Mouse (Mus musculus) 3T3-L1 (cell line): ENCODE results near the gene Ppfibp1.

Experiments
- DNase-seq: peaks from one replicate; pipeline ENCODE4 v3.0.0-alpha.2; 2015; ENCODE audit warnings: low read depth, low spot score

Ppfibp1 gene

DNA sequence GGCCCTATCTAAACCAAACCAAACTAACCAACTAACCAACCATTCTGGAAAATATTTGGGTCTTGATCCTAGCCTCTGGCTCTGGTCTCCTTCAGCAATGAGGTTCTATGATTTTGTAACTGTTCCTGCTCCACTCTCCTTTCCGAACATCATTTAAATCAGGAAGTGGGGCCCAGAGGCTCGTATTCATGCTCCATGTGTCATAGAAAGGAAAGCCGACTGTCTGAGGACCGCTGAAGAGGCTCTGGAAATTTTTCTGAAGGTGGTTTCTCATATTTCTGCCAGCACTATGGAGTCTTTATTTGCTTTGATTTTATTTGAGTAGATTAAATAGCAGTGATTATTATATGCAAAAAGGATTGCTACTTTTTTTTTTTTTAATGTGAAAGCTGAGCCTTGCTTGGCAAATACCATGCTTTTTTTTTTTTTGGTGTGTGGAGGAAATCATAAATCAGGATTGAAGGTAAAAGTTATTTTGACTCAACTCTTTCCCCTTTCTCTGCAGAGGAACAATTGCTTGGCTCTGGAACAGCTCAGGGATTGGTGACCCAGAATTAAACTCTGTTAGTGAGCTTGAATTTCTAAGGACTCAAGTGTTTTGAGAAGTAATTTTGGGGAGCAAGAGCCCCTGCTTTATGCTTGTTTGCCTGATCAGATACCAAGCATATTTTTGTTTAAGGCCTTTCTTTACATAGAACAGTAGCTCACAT lies 25.4 kb downstream of the Ppfibp1 start:
- peak; percentile 60 for DNase-seq

GRCm38 (mm10) chr6:146915808-146916207 lies 27.5 kb downstream of the Ppfibp1 start:
- DNase-seq = no peak

DNA sequence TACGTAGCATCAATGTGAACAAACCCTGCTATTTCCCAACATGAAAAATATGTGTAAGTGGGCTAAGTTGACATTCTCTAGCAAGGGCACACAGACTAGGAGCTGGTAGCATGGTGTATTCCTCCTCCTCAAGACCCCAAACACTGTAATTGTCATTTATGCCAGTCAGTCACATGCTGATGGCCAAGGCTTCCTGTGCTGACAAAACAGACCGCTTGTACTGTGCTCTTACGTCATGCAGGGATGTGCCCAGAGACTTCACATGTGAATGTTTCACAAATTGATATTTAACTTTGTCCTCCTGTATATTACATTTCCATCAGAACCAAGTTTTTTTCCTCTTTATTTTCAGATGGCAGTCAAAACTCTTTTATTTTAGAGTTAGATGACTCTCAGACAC lies 29.1 kb downstream of the Ppfibp1 start:
- no peak for DNase-seq

GRCm38 (mm10) chr6:146918341-146918740 lies 30.1 kb downstream of the Ppfibp1 start:
- DNase-seq = no peak

DNA sequence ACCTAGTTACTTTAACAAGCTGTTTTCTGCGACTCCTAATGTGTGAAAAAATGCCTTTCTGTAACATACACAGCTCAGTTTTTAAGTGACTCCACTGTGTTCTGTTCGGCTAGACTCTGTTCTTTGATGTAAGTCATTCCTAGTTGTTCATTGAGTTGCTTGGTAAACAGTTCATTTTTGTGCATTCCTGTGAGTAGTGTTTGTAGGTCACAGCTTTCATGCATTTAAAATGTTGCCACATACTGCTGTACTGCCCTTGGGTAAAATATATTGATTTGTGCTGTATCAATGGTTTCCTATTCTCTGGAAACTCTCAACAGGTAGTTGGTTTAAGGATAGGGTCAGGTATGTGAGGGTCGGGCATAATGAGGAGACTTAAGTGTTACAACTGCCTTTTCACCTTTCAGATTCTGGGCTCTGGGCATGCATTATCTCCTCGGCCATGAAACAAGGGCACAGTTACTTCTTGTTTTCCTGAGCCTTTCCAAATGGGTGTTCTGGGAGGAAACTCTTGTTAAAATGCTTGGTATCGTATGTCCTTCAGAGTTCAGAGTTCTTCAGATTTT lies 38.2 kb downstream of the Ppfibp1 start:
- DNase-seq = no peak

GRCm38 (mm10) chr6:146928108-146928507 lies 39.8 kb downstream of the Ppfibp1 start:
- peak; percentile 48 for DNase-seq

DNA sequence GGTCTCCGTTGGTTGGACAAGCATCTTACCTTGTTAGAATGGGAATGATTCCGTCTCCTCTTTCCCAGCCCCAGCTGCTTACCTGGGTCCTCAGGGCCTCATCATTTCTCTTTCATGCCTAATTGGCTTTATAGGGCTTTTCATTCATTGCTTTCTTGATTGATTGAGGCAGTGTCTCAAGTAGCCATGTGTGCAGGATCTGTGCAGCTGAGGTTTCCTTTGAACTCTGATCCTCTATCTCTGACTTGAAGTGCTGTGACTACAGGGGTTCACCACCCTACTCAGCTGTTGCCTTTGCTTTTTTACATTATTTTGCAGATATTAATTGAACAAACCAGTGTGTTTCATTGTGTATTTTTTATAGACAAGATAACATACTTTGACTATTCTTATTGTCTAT lies 40.7 kb downstream of the Ppfibp1 start:
- no peak for DNase-seq

GRCm38 (mm10) chr6:146933123-146933522 lies 44.8 kb downstream of the Ppfibp1 start:
- DNase-seq = peak; percentile 50

DNA sequence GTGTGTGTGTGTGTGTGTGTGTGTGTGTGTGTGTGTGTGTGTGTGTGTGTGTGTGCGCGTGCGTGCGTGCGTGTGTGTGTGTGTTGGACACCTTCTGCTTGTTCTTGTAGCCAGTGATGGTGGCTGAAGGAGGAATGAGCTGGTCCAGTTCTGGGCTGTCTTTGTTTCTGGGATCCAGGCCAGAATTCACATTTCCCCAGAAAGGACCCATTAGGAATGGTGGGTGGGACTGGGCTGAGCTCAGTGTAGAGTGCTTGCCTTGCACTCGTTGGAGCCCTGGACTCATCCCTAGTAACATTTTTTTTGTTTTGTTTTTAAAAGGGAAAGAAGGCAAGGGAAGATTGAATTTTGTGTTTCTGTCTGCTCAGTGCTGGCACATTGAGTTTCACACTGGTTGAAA lies 47.7 kb downstream of the Ppfibp1 start:
- peak; percentile 84 for DNase-seq

- no peak for DNase-seq
Measured at GRCm38 (mm10) chr6:146939026-146939425, 50.7 kb downstream of the Ppfibp1 start.

DNA sequence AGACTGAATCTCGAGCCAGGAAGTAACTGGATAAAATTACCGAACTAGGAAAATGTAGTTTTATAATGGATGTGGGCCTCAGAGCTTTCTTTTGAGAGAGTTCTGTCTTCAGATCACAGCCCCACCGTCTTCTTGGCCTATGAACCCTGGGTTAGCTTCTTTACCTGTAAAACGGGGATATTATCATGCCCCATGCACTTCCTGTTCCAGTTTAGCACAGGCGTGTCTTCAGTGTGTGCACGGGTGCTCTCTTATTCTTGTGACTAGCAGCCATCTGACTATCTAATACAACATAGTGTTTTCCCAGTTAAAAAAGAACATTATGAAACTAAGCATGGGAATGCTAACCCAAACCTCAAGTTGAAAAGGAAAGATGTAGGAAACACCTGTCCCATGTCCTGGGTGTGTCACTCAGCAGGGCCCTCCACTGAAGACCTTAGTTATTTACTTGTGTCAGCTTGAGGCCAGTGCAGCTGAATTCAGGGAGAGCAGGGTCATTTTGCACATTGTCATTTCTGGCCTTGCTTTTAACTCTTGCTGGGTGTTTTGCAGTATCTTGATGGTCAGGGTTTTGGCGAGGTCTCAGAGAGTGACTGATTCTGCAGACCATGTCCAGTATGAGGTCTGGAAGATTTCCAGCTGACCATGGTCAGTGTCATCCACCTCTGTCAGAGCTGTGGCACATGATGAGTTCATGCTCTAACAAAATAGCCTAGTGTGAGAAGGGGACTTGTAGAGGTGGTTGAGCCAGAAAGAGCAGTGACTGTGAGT lies 53.4 kb downstream of the Ppfibp1 start:
- DNase-seq = peak; percentile 70

DNA sequence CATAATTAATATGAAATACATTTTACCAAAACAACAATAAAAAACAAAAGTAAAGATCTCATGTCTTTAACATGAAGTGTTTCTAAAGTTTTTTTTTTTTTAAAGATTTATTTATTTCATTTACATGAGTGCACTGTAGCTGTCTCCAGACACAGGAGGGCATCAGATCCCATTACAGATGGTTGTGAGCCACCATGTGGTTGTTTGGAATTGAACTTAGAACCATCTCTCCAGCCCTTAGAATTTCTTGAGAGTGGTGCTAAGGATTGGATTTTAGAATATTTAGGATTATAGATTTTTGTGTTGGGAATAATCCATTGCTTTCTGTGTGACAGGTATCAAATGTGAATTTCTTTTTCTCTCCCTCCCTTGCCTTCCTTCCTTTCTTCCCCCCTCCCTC lies 55.7 kb downstream of the Ppfibp1 start:
- DNase-seq = no peak

DNA sequence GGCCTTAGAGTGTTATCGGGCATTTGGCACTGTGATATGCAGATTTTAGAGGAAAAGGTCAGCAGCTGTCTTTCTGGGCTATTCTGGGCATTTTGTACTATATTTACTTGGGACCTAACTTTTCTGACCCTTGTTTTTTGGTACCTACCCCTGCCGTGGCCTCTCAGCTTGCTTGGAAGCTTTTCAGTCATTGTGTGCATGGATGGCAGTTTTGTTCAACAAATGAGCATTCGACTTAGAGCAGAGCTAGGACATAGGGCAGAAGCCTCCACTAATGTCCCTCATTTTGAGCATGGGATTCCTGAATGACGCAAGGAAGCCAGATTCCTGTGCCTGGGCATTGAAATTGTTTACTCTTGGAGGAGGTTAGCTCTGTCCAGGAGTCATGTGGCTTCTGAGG lies 56.5 kb downstream of the Ppfibp1 start:
- DNase-seq = peak; percentile 50

- DNase-seq = no peak
Measured at GRCm38 (mm10) chr6:146946327-146947029, 58.2 kb downstream of the Ppfibp1 start.

DNA sequence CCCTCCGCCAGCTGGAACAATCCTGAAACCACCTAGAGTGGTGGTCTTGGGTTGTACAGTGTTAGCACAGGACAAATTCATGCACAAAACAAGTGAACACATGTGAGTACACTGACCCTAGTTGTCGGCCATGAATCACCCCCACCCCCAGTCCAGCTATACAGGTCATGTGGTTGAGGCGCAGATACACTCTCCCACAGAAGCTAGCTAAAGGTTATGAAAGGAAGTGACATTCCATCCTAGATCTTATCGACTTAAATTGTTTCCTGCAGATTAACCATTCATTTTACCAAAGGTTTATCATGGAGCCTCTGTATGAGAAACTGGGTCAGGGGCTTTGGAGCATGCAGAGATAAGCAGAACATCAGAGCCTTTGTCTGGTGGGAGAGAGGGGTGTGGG lies 58.9 kb downstream of the Ppfibp1 start:
- DNase-seq = no peak

DNA sequence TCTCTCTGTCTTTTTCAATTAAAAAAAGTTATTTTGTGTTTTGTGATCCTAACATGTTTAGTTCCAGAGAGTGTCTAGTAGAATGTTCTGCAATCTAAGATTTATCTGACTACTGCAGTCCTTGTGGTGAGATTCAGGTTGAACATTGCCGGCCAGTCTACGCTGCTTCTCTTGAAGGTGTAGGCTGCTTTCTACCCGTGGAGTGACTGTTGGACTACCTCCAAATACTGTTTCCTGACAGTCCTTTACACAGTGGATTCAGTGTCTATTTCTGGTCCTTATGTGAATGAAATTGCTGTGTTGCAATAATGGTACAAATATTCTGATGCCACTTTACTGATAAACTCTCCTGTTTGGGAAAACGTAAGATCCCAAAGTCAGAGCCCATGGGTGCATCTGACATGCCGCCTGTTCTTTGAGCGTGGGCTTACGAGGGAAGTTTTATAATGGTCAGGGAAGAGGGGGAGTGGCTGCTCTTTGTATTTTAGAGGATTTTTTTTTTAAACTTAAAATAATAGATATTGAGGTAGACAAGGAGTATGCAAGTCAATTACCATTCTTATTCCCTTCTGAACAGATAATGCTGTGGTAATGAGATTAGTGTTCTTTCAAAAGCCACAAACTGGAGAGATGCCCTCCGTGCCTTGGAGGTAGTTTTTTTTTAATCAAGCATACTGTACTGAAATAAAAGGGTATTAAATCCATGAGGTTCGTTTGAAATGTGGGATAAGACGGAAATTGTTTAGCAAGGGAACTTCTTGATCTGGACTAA lies 61.6 kb downstream of the Ppfibp1 start:
- no peak for DNase-seq

GRCm38 (mm10) chr6:146950454-146950832 lies 62.2 kb downstream of the Ppfibp1 start:
- no peak for DNase-seq

DNA sequence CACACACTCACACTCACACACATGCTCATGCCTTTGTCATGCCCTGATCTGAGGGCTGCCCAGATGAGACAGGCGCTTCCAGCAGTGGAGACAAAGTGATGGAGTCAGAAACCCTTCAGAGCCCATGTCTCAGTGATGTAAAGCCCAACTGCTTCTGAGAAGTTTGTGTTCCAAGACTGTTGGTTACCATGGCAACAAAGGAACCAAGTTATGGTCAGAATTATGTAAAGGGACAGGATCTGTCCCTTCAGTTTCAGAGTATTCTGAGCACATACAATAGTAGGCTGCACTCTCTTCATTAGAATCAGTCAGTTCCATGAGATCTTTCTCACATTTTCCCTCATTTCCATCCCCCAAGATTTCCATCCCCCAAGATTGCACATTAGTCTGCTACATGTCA lies 66.0 kb downstream of the Ppfibp1 start, which contains the start of gene 1700034J05Rik:
1700034J05Rik (minus strand) TSS at position 165 of the 400 bp plus-strand sequence.
- DNase-seq = peak; percentile 48

DNA sequence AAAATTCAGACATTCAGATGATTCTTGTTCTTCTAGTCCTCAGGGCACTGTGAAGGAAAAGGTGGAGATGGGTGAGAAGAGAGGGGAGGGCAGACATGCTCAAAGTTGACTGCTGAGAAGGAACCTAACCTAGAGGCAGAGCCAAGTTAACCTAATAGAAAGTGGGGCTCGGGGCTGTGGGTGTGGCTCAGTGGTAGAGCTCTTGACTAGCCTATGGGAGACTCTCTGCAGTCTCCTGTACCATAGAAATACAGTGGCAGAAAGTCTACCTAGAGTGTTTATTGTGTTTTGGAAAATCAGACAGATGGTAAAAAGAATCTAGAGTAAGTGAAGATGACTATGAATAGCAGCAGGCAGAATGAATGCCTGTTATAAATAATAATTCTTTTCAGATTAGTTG lies 67.2 kb downstream of the Ppfibp1 start:
- no peak for DNase-seq

GRCm38 (mm10) chr6:146955896-146956295 lies 67.6 kb downstream of the Ppfibp1 start:
- DNase-seq = peak; percentile 70

DNA sequence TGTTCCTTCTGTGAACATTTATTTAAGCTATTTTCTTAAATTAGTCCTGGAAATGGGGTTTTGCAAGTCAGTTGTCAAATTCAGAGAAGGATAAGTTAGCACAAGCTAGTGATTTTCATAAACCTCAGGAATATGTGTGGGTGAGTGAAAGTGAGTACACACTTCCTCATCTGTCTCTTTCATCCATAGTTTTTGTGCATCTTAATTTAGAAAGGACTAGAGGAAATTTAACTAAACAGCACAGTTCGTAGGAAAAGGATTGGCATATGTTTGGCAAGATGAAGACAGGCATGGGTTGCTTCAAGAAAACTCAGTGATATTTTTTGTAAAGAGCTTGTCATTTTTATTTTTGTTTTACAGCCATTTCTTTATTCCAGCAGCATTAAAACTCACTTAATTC lies 68.7 kb downstream of the Ppfibp1 start:
- no peak for DNase-seq
